Mouse (Mus musculus) CH12.LX (cell line): Measurements from ENCODE around the gene Esyt2. TPM values are rescaled to one million over a fixed set of nuclear protein-coding genes. Genes with fewer than 3 reads are reported as not detected.

Source experiments
- DNase-seq: peaks from one replicate; pipeline ENCODE4 v3.0.0-alpha.2; 2013; ENCODE audit errors: extremely low read depth
- H3K27ac ChIP-seq: 2 replicates; pipeline ENCODE4 v1.5.1; 2012; ENCODE audit warnings: low read depth, mild to moderate bottlenecking, control low read depth, moderate library complexity; ENCODE audit not compliant: insufficient read depth
- H3K27me3 ChIP-seq: replicated peaks from 2 replicates; pipeline ENCODE3; 2012; ENCODE audit warnings: inconsistent platforms
- H3K36me3 ChIP-seq, 2 experiments: replicated peaks in 1 of 2; 2 replicates each; pipeline versions ENCODE3 to v1.6.1; 2012; ENCODE audit warnings: inconsistent platforms in 1 of 2, low read length in 1 of 2, mild to moderate bottlenecking in 1 of 2, mixed read lengths in 1 of 2, moderate library complexity in 1 of 2; ENCODE audit not compliant: control insufficient read depth in 1 of 2, insufficient read depth in 1 of 2
- H3K4me1 ChIP-seq, 2 experiments: 2 replicates each; pipeline ENCODE4 v1.6.1; 2012; ENCODE audit warnings: inconsistent platforms in 1 of 2, moderate library complexity in 1 of 2; ENCODE audit not compliant: insufficient read depth in 2 of 2, control insufficient read depth in 1 of 2
- H3K4me2 ChIP-seq: 2 replicates; pipeline ENCODE4 v1.6.1; 2012; ENCODE audit warnings: low read depth, mild to moderate bottlenecking, control low read depth; ENCODE audit not compliant: poor library complexity, insufficient read depth, severe bottlenecking
- H3K4me3 ChIP-seq, 3 experiments: fragments of 150-350 bp in 1 of 3; sonication (generic) in 1 of 3; replicated peaks in 1 of 3; 2 replicates each; pipeline versions ENCODE3 to v1.5.1; 2011 to 2012; ENCODE audit warnings: low read depth in 2 of 3, low read length in 2 of 3, mild to moderate bottlenecking in 2 of 3, moderate library complexity in 2 of 3, control low read depth in 1 of 3, improper control_type of control experiment in 1 of 3, inconsistent platforms in 1 of 3, mixed read lengths in 1 of 3; ENCODE audit not compliant: poor library complexity in 1 of 3
- H3K79me2 ChIP-seq: replicated peaks from 2 replicates; pipeline ENCODE4 v1.6.1; 2012; ENCODE audit warnings: mild to moderate bottlenecking, moderate library complexity; ENCODE audit not compliant: control insufficient read depth, poor library complexity, insufficient read depth, severe bottlenecking; ENCODE audit errors: extremely low read depth
- H3K9ac ChIP-seq: 2 replicates; pipeline ENCODE4 v1.6.1; 2012; ENCODE audit warnings: low read depth, mild to moderate bottlenecking, control low read depth, moderate library complexity; ENCODE audit not compliant: insufficient read depth
- H3K9me3 ChIP-seq: replicated peaks from 2 replicates; pipeline ENCODE3; 2012; ENCODE audit warnings: low read length, inconsistent platforms, mixed read lengths
- CHD2 ChIP-seq: IDR thresholded peaks from 2 replicates; pipeline ENCODE4 v1.6.1; 2011; ENCODE audit warnings: low read length, improper control_type of control experiment
- CTCF ChIP-seq, 2 experiments: IDR thresholded peaks in 1 of 2; conservative IDR thresholded peaks in 1 of 2; 2 replicates each; pipeline ENCODE4 v1.5.1; 2011 to 2012; ENCODE audit warnings: low read depth in 2 of 2, low read length in 2 of 2, improper control_type of control experiment in 1 of 2, inconsistent platforms in 1 of 2, mild to moderate bottlenecking in 1 of 2, moderate library complexity in 1 of 2
- E2F4 ChIP-seq: IDR thresholded peaks from 2 replicates; pipeline ENCODE4 v1.6.1; 2011; ENCODE audit warnings: low read depth, low read length, improper control_type of control experiment; ENCODE audit not compliant: insufficient replicate concordance
- ELF1 ChIP-seq: IDR thresholded peaks from 2 replicates; pipeline ENCODE4 v1.6.1; 2014; ENCODE audit warnings: low read depth, mild to moderate bottlenecking, inconsistent platforms, low read length, improper control_type of control experiment
- ETS1 ChIP-seq: conservative IDR thresholded peaks from 2 replicates; pipeline ENCODE4 v1.6.1; 2012; ENCODE audit warnings: low read depth, mild to moderate bottlenecking, inconsistent platforms, low read length, improper control_type of control experiment, moderate library complexity
- GABPA ChIP-seq: IDR thresholded peaks from 2 replicates; pipeline ENCODE4 v1.6.1; 2012; ENCODE audit warnings: low read depth, low read length, improper control_type of control experiment, inconsistent platforms; ENCODE audit not compliant: insufficient replicate concordance
- IRF4 ChIP-seq: IDR thresholded peaks from 2 replicates; pipeline ENCODE4 v1.6.1; 2014; ENCODE audit warnings: low read depth, mild to moderate bottlenecking, inconsistent platforms, low read length, improper control_type of control experiment
- MAFK ChIP-seq: IDR thresholded peaks from 2 replicates; pipeline ENCODE4 v1.6.1; 2011; ENCODE audit warnings: low read length, improper control_type of control experiment; ENCODE audit not compliant: insufficient replicate concordance
- MAX ChIP-seq: IDR thresholded peaks from 2 replicates; pipeline ENCODE4 v1.6.1; 2011; ENCODE audit warnings: low read length, improper control_type of control experiment
- MEF2A ChIP-seq: IDR thresholded peaks from 2 replicates; pipeline ENCODE4 v1.6.1; 2014; ENCODE audit warnings: low read depth, mild to moderate bottlenecking, inconsistent platforms, low read length, improper control_type of control experiment, borderline replicate concordance
- MYC ChIP-seq: IDR thresholded peaks from 2 replicates; pipeline ENCODE4 v1.6.1; 2011; ENCODE audit warnings: low read depth, mild to moderate bottlenecking, improper control_type of control experiment, low read length
- POLR2AphosphoS2 ChIP-seq: IDR thresholded peaks from 2 replicates; pipeline ENCODE4 v1.6.1; 2011; ENCODE audit warnings: low read depth, low read length, improper control_type of control experiment
- TBP ChIP-seq: conservative IDR thresholded peaks from 2 replicates; pipeline ENCODE4 v1.6.1; 2011; ENCODE audit warnings: low read depth, low read length, improper control_type of control experiment
- ZMIZ1 ChIP-seq: IDR thresholded peaks from 2 replicates; pipeline ENCODE4 v1.6.1; 2012; ENCODE audit warnings: low read depth, mild to moderate bottlenecking, inconsistent platforms, low read length, improper control_type of control experiment
- ZNF384 ChIP-seq: IDR thresholded peaks from 2 replicates; pipeline ENCODE4 v1.6.1; 2012; ENCODE audit warnings: low read depth, low read length, improper control_type of control experiment, inconsistent platforms
- dilution Hi-C: fragments of 300-500 bp; cut with MboI; formaldehyde crosslinking; loops from 2 replicates; pipeline ENCODE4 v1.14.3; 2020; ENCODE audit warnings: low sequenced_read_pairs; ENCODE audit not compliant: extremely low pct_unique_long_range_greater_than_20kb, extremely low pct_ligation_motif_present
- in situ Hi-C: fragments of 300-500 bp; cut with MboI; formaldehyde crosslinking; loops from 3 replicates; pipeline ENCODE4 v1.14.3; 2019; ENCODE audit warnings: low sequenced_read_pairs, low pct_ligation_motif_present, low pct_unique_long_range_greater_than_20kb, mixed read lengths
- polyA plus RNA-seq: library from polyadenylated mRNA; unstranded; fragments of >175 nt; gene quantifications from 2 replicates; pipeline ENCODE4 v1.2.1, GENCODE M21; 2012; ENCODE audit warnings: low read depth; ENCODE audit not compliant: insufficient read length
- total RNA-seq, 2 experiments: library from RNA; depleted of rRNA; stranded (reverse); fragments of 300-350 nt in 1 of 2; fragments of >200 nt in 1 of 2; gene quantifications; 2 replicates each; pipeline ENCODE4 v1.2.3; 2012 to 2014

The Esyt2 gene
- total and polyA plus RNA-seq, 3 experiments = 6.9 to 12.8 (median 8.2) TPM

GRCm38 (mm10) chr12:116283511-116283910, 2.5 kb downstream of the Esyt2 start:
- no peaks in the 10 kb centered on the region for H3K27me3 ChIP-seq
- H3K4me2 ChIP-seq = no peak overlapping the region
- peaks cover 0 to 13% of the 10 kb centered on the region in 2 experiments; a peak in 3 of 4 replicates for H3K4me1 ChIP-seq
- DNase-seq = no peak
- no peak overlapping the region for H3K4me3 ChIP-seq
- H3K27ac ChIP-seq = no peak overlapping the region
- H3K36me3 ChIP-seq = peaks cover 0 to 2% of the 10 kb centered on the region in 2 experiments
- dilution Hi-C loops = no loop called here
- TF ChIP-seq POLR2AphosphoS2 = no peak
- no peak for TF ChIP-seq ZMIZ1
- no peak for TF ChIP-seq TBP
- no peak for TF ChIP-seq E2F4
- TF ChIP-seq MEF2A = no peak
- TF ChIP-seq ETS1 = no peak
- TF ChIP-seq CHD2 = no peak
- H3K79me2 ChIP-seq = peaks cover 3% of the 10 kb centered on the region
- no peaks in the 10 kb centered on the region for H3K9me3 ChIP-seq
- no peak overlapping the region for H3K9ac ChIP-seq
- in situ Hi-C loops = loop anchor here (25.0 kb wide), 1 partner anchor 129 kb away; the partner anchor contains the start of gene Ncapg2

GRCm38 (mm10) chr12:116293185-116293584, 12.2 kb downstream of the Esyt2 start:
- Histone ChIP-seq H3K4me2 (no peak overlapping the region), H3K4me3 (no peak overlapping the region), H3K4me1 (no peaks in the 10 kb centered on the region), H3K9ac (no peak overlapping the region), H3K27ac (no peak overlapping the region), H3K9me3 (no peaks in the 10 kb centered on the region), H3K79me2 (no peaks in the 10 kb centered on the region), H3K27me3 (no peaks in the 10 kb centered on the region), H3K36me3 (no peaks in the 10 kb centered on the region)
- dilution Hi-C loops = no loop called here
- no peak for DNase-seq
- in situ Hi-C loops = loop anchor here (25.0 kb wide), 1 partner anchor 119 kb away; the partner anchor contains the start of gene Ncapg2
- TF ChIP-seq GABPA (no peak), ELF1 (no peak), MYC (no peak), MAX (no peak), ZNF384 (no peak), MEF2A (no peak), IRF4 (no peak), MAFK (no peak), TBP (no peak), CTCF (conservative IDR thresholded peaks at IDR 0.05 in 1 of 2, IDR thresholded peaks at IDR 0.05 in 1 of 2; ENCODE audit: low read depth in 2 of 2, low read length in 2 of 2) (no peak)
